Mouse (Mus musculus) spleen, postnatal 4 days (tissue): ENCODE data around the gene Pdf.

Experiments used
- DNase-seq, 2 experiments: peaks; one replicate each; pipeline ENCODE4 v3.0.0; 2022; ENCODE audit warnings: low spot score in 2 of 2

Gene Pdf

DNA sequence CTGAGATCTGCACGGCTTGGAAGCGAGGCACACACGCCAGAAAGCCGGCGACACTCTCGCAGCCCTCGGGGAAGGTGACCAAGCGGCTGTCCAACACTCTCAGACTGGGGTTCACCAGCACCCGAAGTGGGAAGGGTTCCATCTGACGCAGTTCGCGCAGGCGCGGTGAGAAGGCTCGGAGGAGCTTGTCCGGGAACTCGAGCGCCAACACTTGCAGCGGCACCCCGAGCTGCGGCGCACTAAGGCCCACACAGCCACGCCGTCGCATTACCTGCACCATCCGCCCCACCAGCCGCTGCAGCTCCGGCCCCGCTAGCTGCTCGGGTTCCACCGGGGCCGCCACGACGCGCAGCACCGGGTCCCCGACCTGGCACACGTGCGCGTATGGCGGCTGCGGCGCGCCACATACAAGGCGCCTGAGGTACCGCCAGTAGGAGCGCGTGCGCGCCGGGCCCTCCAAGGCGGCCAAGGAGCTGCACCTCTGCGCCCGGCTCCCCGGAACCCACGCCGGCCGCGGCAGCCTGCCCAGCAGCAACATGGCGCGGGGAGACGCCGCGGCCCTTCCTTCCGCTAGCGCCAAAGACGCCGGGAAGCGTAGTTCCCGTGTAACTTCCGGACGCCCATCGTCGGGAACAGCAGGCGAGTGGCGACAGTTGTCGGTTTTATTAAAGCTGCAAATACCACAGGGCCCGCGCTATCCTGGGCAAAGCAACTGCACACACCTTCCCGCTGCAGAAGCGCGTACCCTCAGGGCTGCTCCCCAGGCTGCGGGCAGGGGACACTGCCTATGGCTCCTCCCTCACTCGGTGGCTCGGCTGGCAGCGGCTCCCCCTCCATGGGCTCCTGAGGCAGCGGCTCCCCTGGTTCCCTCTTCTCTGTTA, at the start of gene Pdf:
Gene Pdf (minus strand): TSS at position 554 of the 881 bp plus-strand sequence.
- DNase-seq = peak; percentile 72 to 88

- peak; percentile 88 to 92 for DNase-seq
Observed at GRCm38 (mm10) chr8:107096366-107097036, 48.1 kb upstream of the Pdf start, which contains the start of gene Terf2. Gene Terf2, minus strand, starts transcription at chr8:107096547.

GRCm38 (mm10) chr8:107095717-107096365, 47.4 kb upstream of the Pdf start:
- no peak for DNase-seq

- no peak for DNase-seq
Observed at GRCm38 (mm10) chr8:107090531-107090930, 42.1 kb upstream of the Pdf start.

GRCm38 (mm10) chr8:107088526-107089063, 40.2 kb upstream of the Pdf start:
- no peak for DNase-seq

DNA sequence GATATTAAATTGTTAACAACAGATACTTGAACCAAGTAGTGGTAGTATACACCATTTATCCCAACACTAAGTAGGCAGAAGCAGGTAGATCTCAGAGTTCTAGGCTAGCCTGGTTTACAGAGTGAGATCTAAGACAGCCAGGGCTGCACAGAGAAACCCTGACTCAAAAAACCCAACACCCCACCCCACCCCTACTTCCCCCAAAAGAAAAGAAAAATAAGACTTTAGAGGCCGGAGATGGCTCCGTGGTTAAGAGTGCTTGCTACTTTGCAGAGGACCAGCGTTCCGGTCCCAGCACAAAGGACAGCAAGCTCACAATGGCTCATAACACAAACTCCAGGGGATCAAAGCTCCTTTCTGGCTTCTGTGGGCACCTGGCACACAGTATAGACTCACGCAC, 37.6 kb upstream of the Pdf start:
- DNase-seq = no peak

DNA sequence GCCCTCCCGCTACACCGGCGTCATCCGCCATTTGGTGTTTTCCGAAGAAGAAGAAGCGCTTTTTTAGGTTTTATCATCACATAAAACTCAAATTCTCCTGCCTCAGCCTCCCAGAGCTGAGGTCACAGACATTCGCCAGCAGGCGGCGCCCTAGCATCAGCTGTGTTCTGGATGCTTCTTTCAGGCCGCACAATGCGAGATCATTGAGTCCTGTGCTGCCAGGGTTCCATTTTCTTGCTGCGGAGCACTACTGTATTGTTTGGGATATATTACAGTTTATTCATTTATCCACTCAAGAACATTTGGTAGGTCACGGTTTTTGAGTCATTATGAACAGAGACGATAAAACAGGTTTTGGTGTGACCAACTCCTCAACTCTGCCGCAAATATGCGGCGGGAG, 36.9 kb upstream of the Pdf start:
- peak in 1 of 2 experiments; percentile 24 for DNase-seq

DNA sequence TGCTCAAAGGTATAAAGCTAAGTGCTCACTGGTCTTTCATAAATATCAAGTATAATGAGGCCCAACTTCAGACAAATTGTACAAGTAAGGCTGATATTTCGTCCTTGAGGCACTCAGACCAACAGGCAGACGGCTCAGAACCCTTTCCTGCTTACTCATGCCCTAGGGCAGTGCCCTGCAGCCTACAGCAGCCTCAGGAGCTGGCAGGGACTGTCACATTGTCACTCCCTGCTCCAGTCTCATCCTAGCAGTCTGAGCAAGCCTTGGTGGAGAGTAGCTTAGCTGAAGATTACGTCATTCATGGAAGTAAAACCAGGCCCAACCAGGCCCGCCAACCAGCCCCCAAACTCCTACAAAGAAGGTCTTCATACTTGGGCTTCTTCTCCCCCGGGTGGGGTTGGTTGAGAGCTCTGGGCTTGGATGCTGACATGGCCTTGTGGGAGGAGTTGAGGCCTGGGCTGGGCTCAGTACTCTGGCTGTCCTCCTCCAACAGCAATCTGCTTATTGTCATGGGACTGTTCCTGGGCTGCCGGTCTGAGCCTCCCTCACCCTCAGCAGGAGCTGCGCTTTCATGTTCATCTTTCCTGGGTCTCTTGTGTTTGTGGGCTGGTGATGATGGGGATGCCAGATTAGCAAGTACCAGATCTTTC, 27.9 kb upstream of the Pdf start:
- no peak for DNase-seq

DNA sequence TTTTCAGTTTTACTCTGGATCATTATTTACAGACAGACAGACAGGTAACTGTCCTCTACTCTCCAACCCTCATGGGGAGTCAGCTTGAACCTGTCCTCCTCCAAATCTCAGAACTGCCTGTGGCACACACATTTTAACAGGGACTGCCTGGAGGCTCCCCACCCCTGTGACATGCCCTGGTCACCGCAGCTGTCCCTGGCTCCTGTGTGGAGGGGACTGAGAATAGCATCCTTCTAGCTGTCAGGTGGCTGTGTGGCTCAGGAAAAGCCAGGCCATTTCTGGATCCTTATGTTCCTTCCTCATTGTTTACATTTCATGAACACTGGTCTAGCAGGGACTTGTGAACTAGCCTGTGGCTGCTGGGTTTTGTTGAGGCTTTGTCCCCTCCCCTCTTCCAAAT, 25.7 kb upstream of the Pdf start:
- DNase-seq = no peak

DNA sequence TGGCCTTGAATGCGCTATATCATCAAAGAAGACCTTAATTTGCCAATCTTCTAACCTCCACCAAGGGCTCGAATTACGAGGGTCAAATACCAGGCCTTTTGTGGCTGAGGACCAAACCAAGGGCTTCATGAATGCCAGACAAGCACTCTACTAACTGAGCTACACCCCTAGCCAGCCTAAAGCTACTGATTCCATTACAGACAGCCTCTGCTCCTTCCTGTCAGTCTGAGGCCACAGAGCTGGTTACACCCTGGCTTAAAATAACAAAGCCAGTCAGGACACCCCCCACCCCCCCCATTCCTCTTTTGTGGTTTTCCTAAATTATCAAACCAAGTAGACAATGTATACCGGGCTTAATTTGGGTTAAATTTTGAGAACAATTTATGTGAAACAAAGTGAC, 25.3 kb upstream of the Pdf start:
- no peak for DNase-seq

DNA sequence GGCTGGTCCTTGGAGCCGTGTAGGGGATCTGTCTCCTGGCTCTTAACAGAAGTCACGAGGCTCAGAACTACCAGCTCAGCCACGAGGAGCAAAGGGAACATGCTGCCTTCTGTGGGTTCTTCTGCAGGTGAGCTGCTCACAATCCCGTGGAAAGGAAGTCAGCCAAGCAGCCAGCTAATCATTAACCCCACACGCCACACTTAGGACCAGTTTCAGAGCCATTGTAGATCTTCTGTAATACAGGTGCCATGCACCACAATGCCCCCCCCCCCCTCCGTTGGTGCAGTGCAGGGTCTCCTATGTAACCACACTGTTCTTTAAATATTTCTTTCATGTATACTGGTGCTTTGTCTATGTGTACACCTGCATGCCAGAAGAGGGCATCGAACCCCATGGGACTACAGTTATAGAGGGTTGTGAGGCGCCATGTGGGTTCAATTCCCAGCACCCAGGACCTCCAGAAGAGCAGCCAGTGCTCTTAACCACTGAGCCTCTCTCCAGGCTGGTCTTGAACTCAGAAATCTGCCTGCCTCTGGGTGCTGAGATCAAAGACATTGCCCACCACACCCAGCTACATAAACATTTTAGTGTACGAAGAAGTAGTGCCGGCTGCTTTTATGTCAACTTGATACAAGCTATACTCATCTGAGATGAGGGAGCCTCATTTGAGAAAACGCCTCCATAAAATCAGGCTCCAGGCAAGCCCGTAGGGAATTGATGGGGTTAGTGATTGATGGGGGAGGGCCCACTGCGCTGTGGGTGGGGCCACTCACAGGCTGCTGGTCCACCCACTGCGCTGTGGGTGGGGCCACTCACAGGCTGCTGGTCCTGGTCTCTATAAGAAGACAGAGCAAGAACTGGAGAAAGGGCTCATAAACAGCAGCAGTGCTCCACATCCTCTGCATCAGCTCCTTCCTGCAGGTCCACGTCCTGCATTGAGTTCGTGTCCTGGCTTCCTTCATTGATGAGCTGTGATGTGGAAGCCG, 17.4 kb upstream of the Pdf start, which contains the start of gene Tmed6:
Gene Tmed6 (minus strand): TSS at position 134 of the 986 bp plus-strand sequence.
- DNase-seq = peak; percentile 49 to 69

- DNase-seq = no peak
Observed at GRCm38 (mm10) chr8:107062613-107063012, 14.2 kb upstream of the Pdf start.

- DNase-seq = no peak
Observed at GRCm38 (mm10) chr8:107056973-107057369, 8.6 kb upstream of the Pdf start.

GRCm38 (mm10) chr8:107056076-107056972, 7.9 kb upstream of the Pdf start, which contains the start of the genes Cog8 and Nip7:
Gene Cog8, minus strand, starts transcription at chr8:107056689.
Gene Nip7, plus strand, starts transcription at chr8:107056877.
- peak; percentile 92 to 94 for DNase-seq

- no peak for DNase-seq
Observed at GRCm38 (mm10) chr8:107052046-107052445, 3.6 kb upstream of the Pdf start.

DNA sequence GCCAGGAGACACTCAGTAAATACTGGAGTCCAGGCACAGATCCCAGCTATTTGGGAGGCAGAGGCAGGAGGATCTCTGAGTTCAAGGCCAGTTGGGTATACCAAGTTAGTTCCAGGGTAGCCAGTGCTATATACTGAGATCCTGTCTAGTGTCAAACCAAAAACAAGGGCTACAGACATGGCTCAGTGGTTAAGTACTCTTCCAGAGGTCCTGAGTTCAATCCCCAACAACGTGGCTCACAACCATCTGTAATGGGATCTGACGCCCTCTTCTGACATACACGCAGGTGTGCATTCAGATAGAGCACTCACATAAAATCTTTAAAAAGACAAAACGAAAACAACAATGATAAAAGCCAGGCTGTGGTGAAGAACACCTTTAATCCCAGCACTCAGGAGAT, 1.1 kb upstream of the Pdf start:
- no peak for DNase-seq

DNA sequence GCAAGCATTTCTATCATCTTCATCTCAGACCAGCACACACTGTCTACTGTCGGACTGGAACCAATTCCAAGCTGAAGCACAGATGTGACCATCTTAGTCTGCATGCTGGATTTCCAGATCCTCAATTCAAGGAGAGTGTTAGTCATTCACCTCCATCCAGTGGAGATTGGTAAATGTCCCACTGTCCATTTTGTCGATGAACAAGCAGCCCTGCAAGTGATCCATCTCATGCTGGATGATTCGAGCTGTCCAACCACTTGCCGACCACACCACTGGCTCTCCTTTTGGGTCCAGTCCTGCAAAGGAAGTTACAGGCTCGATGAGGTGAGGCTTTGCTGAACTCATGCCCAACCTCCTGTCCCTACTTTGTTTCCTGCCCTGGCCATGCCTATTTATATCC, 1.4 kb downstream of the Pdf start:
- DNase-seq = no peak

- DNase-seq = no peak
Observed at GRCm38 (mm10) chr8:107045478-107045877, 2.9 kb downstream of the Pdf start.

- DNase-seq = no peak
Observed at GRCm38 (mm10) chr8:107040632-107041031, 7.8 kb downstream of the Pdf start.
